Mouse (Mus musculus) spleen, adult 2 months (tissue): ENCODE measurements around the gene Ccdc34. TPM values are rescaled to one million over a fixed set of nuclear protein-coding genes. Genes with fewer than 3 reads are reported as not detected.

ENCODE experiments used
- DNase-seq, 2 experiments: peaks; one replicate each; pipeline versions ENCODE4 v3.0.0 to v3.0.0-alpha.2; 2012 to 2021; ENCODE audit warnings: low spot score in 2 of 2, low read depth in 1 of 2
- H3K27ac ChIP-seq: fragments of 200-500 bp; 2 replicates; pipeline ENCODE4 v1.5.1; 2012; ENCODE audit warnings: low read length, inconsistent platforms; ENCODE audit not compliant: insufficient read depth
- H3K27me3 ChIP-seq: fragments of 200-500 bp; 2 replicates; pipeline ENCODE4 v1.6.1; 2012; ENCODE audit warnings: mild to moderate bottlenecking, moderate library complexity, low read length, inconsistent platforms; ENCODE audit not compliant: control insufficient read depth, insufficient read depth
- H3K36me3 ChIP-seq: fragments of 200-500 bp; 2 replicates; pipeline ENCODE4 v1.6.1; 2012; ENCODE audit warnings: mild to moderate bottlenecking, low read length, inconsistent platforms; ENCODE audit not compliant: control insufficient read depth, insufficient read depth
- H3K4me1 ChIP-seq: fragments of 200-500 bp; 2 replicates; pipeline ENCODE4 v1.6.1; 2011; ENCODE audit warnings: inconsistent platforms; ENCODE audit not compliant: control insufficient read depth, insufficient read depth, insufficient read length
- H3K4me3 ChIP-seq: fragments of 200-500 bp; 2 replicates; pipeline ENCODE4 v1.5.1; 2011; ENCODE audit warnings: mild to moderate bottlenecking, inconsistent platforms; ENCODE audit not compliant: insufficient read depth, insufficient read length; ENCODE audit errors: extremely low read depth
- CTCF ChIP-seq: fragments of 200-500 bp; IDR thresholded peaks from 2 replicates; pipeline ENCODE4 v1.5.1; 2011; ENCODE audit warnings: mild to moderate bottlenecking, inconsistent platforms; ENCODE audit not compliant: insufficient read depth, insufficient read length, insufficient replicate concordance; ENCODE audit errors: extremely low read depth
- POLR2A ChIP-seq: fragments of 200-500 bp; IDR thresholded peaks from 2 replicates; pipeline ENCODE4 v1.6.1; 2011; ENCODE audit warnings: low read depth, low read length, inconsistent platforms
- WGBS: fragments of 180-500 bp; shearing (Covaris S2); methylation state at CpG from one replicate; pipeline ENCODE4 v1.1.7; 2018; 5-methylcytosine and 5-hydroxymethylcytosine counted together
- polyA plus RNA-seq: library from polyadenylated mRNA; depleted of rRNA; stranded (reverse); fragments of >200 nt; gene quantifications from 2 replicates; pipeline ENCODE4 v1.2.3, GENCODE M21; 2012; rRNA removed

Gene Ccdc34
- polyA plus RNA-seq, result 3.3 and 4.6 TPM in 2 replicates

- TF ChIP-seq CTCF (no peak), POLR2A (no peak)
- Histone ChIP-seq H3K4me1 (no peaks in the 10 kb centered on the region), H3K27ac (peak within 1 kb of the TSS; percentile 50), H3K4me3 (peak within 1 kb of the TSS; percentile 76), H3K36me3 (no peaks in the 10 kb centered on the region), H3K27me3 (no peaks in the 10 kb centered on the region)
- under 1% methylated on average over 55 of the region's 55 CpGs for WGBS
- peak; percentile 62 to 81 for DNase-seq
These were observed at the start of gene Ccdc34 for GRCm38 (mm10) chr2:110017616-110018505. TSS of gene Ccdc34 (plus strand) at chr2:110017817.

GRCm38 (mm10) chr2:109969381-109969780 is 48.2 kb upstream of the Ccdc34 start:
- TF ChIP-seq CTCF (no peak), POLR2A (no peak)
- H3K36me3 ChIP-seq, result no peaks in the 10 kb centered on the region
- no peaks in the 10 kb centered on the region for H3K4me1 ChIP-seq
- H3K4me3 ChIP-seq, result no peak overlapping the region
- no peak for DNase-seq
- H3K27me3 ChIP-seq, result no peaks in the 10 kb centered on the region
- H3K27ac ChIP-seq, result no peak overlapping the region
- WGBS, result 91% methylated on average over 3 of the region's 3 CpGs

GRCm38 (mm10) chr2:109969926-109970532 is 47.6 kb upstream of the Ccdc34 start:
- no peak for DNase-seq
- Histone ChIP-seq H3K4me3 (no peak overlapping the region), H3K27ac (no peak overlapping the region), H3K4me1 (no peaks in the 10 kb centered on the region), H3K27me3 (no peaks in the 10 kb centered on the region), H3K36me3 (no peaks in the 10 kb centered on the region)
- TF ChIP-seq CTCF (no peak), POLR2A (no peak)
- 86% methylated on average over 10 of the region's 10 CpGs for WGBS

- H3K4me1 ChIP-seq, result no peaks in the 10 kb centered on the region
- no peaks in the 10 kb centered on the region for H3K36me3 ChIP-seq
- no peak overlapping the region for H3K27ac ChIP-seq
- H3K27me3 ChIP-seq, result no peaks in the 10 kb centered on the region
- H3K4me3 ChIP-seq, result no peak overlapping the region
- WGBS, result 85% methylated on average over 8 of the region's 8 CpGs
- no peak for DNase-seq
- TF ChIP-seq CTCF (no peak), POLR2A (no peak)
These were observed 46.7 kb upstream of the Ccdc34 start for GRCm38 (mm10) chr2:109970744-109971410.

GRCm38 (mm10) chr2:109972310-109972709 is 45.3 kb upstream of the Ccdc34 start:
- no peak for TF ChIP-seq POLR2A
- TF ChIP-seq CTCF, result no peak
- Histone ChIP-seq H3K27me3 (no peaks in the 10 kb centered on the region), H3K27ac (no peak overlapping the region), H3K4me1 (no peaks in the 10 kb centered on the region), H3K4me3 (no peak overlapping the region), H3K36me3 (no peaks in the 10 kb centered on the region)
- DNase-seq, result no peak
- WGBS, result 86% methylated on average over 2 of the region's 2 CpGs

GRCm38 (mm10) chr2:109972922-109973321 is 44.7 kb upstream of the Ccdc34 start:
- Histone ChIP-seq H3K27me3 (no peaks in the 10 kb centered on the region), H3K36me3 (no peaks in the 10 kb centered on the region), H3K4me3 (no peak overlapping the region), H3K4me1 (no peaks in the 10 kb centered on the region), H3K27ac (no peak overlapping the region)
- 86% methylated on average over 7 of the region's 7 CpGs for WGBS
- no peak for DNase-seq
- TF ChIP-seq CTCF, result no peak
- no peak for TF ChIP-seq POLR2A

GRCm38 (mm10) chr2:109974807-109975206 is 42.8 kb upstream of the Ccdc34 start:
- 94% methylated on average over 7 of the region's 7 CpGs for whole genome bisulfite sequencing
- no peak for DNase-seq
- no peaks in the 10 kb centered on the region for H3K36me3 ChIP-seq
- H3K27me3 ChIP-seq, result no peaks in the 10 kb centered on the region
- H3K4me1 ChIP-seq, result no peaks in the 10 kb centered on the region
- H3K27ac ChIP-seq, result no peak overlapping the region
- H3K4me3 ChIP-seq, result no peak overlapping the region
- TF ChIP-seq CTCF (no peak), POLR2A (no peak)
